Mouse (Mus musculus) kidney, adult 2 months (tissue): Measurements from ENCODE around the gene Rasl10b.

Source experiments
- CTCF ChIP-seq: fragments of 200-500 bp; conservative IDR thresholded peaks from 2 replicates; pipeline ENCODE4 v1.5.1; 2011; ENCODE audit warnings: low read depth, mild to moderate bottlenecking, control low read depth, low read length, moderate library complexity, mixed read lengths; ENCODE audit not compliant: insufficient read depth, insufficient read length
- POLR2A ChIP-seq: fragments of 200-500 bp; IDR thresholded peaks from one replicate; pipeline ENCODE4 v1.6.1; 2011; ENCODE audit warnings: low read depth, low read length, control low read depth

GRCm38 (mm10) chr11:83379745-83380341 lies 29.1 kb upstream of the Rasl10b start:
- TF ChIP-seq CTCF = no peak
- no peak for TF ChIP-seq POLR2A
